Mouse (Mus musculus): ENCODE measurements at regions not wholly inside any gene's neighbourhood (a gene's known extent, or its start where the extent isn't known, plus 50 kb on each side); places are given as distances from the start of the nearest gene placed in this dataset.

DNA sequence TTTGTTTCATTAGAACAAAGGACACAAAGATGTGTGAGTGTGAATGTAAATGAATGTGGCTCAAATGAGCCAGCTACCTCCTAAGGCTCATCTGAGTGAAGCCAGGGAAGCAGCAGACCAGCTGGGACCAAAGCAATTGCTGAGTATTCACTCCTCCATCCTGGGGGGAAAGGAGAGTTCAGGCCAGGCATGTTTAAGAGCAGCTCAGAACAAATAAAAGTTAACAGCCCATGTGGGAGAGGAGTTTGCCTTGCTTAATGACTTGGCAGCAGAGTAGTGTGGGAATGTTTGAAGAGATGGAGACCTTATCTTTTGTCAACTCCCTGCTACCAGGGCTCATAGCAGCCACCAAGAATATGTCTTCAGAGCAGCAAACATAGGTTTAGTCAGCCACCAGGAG is 685.0 kb upstream of the Dpp10 start:
- TF ChIP-seq GATA1 (IDR thresholded peaks at IDR 0.05; ENCODE audit: borderline replicate concordance, low read length) (no peak), FLI1 (IDR thresholded peaks at IDR 0.05; ENCODE audit: low read length) (no peak)
